Mouse (Mus musculus): Measurements from ENCODE around the gene Klhdc7a.
A peak's percentile ranks its signal among the peaks of the same experiment; 100 is the strongest.
"Not testable (repeated sequence)": the region's sequence is repeated elsewhere in the genome, so short reads cannot be mapped to it uniquely, and the experiment has no call there.

Klhdc7a gene

GRCm38 (mm10) chr4:139967922-139968321 is at the start of gene Klhdc7a:
Gene Klhdc7a (minus strand): TSS chr4:139968026.
- DNase-seq (ENCODE audit: extremely low spot score, low read depth, low spot score) = no peak

GRCm38 (mm10) chr4:140015916-140016315 is 48.1 kb upstream of the Klhdc7a start:
- no peak for DNase-seq (ENCODE audit: extremely low spot score, low read depth, low spot score)

- no peak for DNase-seq (ENCODE audit: extremely low spot score, low read depth, low spot score)
Measured at GRCm38 (mm10) chr4:140010728-140011470, 43.1 kb upstream of the Klhdc7a start.

- DNase-seq (ENCODE audit: extremely low spot score, low read depth, low spot score) = no peak
Measured at GRCm38 (mm10) chr4:140004932-140005331, 37.1 kb upstream of the Klhdc7a start.

- DNase-seq (ENCODE audit: extremely low spot score, low read depth, low spot score) = peak; percentile 18
Measured at GRCm38 (mm10) chr4:140004170-140004569, 36.3 kb upstream of the Klhdc7a start.

GRCm38 (mm10) chr4:140002069-140002468 is 34.2 kb upstream of the Klhdc7a start:
- DNase-seq (ENCODE audit: extremely low spot score, low read depth, low spot score) = no peak

- DNase-seq (ENCODE audit: extremely low spot score, low read depth, low spot score) = no peak
Measured at GRCm38 (mm10) chr4:140000911-140001310, 33.1 kb upstream of the Klhdc7a start.

- DNase-seq (ENCODE audit: extremely low spot score, low read depth, low spot score) = no peak
Measured at GRCm38 (mm10) chr4:139999033-139999432, 31.2 kb upstream of the Klhdc7a start.

- DNase-seq (ENCODE audit: extremely low spot score, low read depth, low spot score) = no peak
Measured at GRCm38 (mm10) chr4:139995659-139996058, 27.8 kb upstream of the Klhdc7a start.

- no peak for DNase-seq (ENCODE audit: extremely low spot score, low read depth, low spot score)
Measured at GRCm38 (mm10) chr4:139993111-139993755, 25.4 kb upstream of the Klhdc7a start.

- no peak for DNase-seq (ENCODE audit: extremely low spot score, low read depth, low spot score)
Measured at GRCm38 (mm10) chr4:139986913-139987312, 19.1 kb upstream of the Klhdc7a start.

- DNase-seq (ENCODE audit: extremely low spot score, low read depth, low spot score) = no peak
Measured at GRCm38 (mm10) chr4:139978716-139979115, 10.9 kb upstream of the Klhdc7a start.

GRCm38 (mm10) chr4:139977308-139977781 is 9.5 kb upstream of the Klhdc7a start:
- DNase-seq (ENCODE audit: extremely low spot score, low read depth, low spot score) = no peak

GRCm38 (mm10) chr4:139974506-139974905 is 6.7 kb upstream of the Klhdc7a start:
- DNase-seq (ENCODE audit: extremely low spot score, low read depth, low spot score) = no peak

GRCm38 (mm10) chr4:139967475-139967891 is 343 bp downstream of the Klhdc7a start:
- no peak for DNase-seq (ENCODE audit: extremely low spot score, low read depth, low spot score)

GRCm38 (mm10) chr4:139966981-139967380 is 845 bp downstream of the Klhdc7a start:
- DNase-seq (ENCODE audit: extremely low spot score, low read depth, low spot score) = no peak

GRCm38 (mm10) chr4:139965596-139966185 is 2.1 kb downstream of the Klhdc7a start:
- no peak for DNase-seq (ENCODE audit: extremely low spot score, low read depth, low spot score)

- DNase-seq (ENCODE audit: extremely low spot score, low read depth, low spot score) = no peak
Measured at GRCm38 (mm10) chr4:139964406-139964805, 3.4 kb downstream of the Klhdc7a start.

- no peak for DNase-seq (ENCODE audit: extremely low spot score, low read depth, low spot score)
Measured at GRCm38 (mm10) chr4:139963911-139964310, 3.9 kb downstream of the Klhdc7a start.

GRCm38 (mm10) chr4:139963059-139963458 is 4.8 kb downstream of the Klhdc7a start:
- no peak for DNase-seq (ENCODE audit: extremely low spot score, low read depth, low spot score)

GRCm38 (mm10) chr4:139961816-139962215 is 6.0 kb downstream of the Klhdc7a start:
- DNase-seq (ENCODE audit: extremely low spot score, low read depth, low spot score) = no peak

GRCm38 (mm10) chr4:139961329-139961728 is 6.5 kb downstream of the Klhdc7a start:
- not testable (repeated sequence) for DNase-seq (ENCODE audit: extremely low spot score, low read depth, low spot score)

Measured in hindlimb bud, embryonic 11.5 days (tissue).